Mouse (Mus musculus): ENCODE data around the gene Itm2c. TPM values are rescaled to one million over a fixed set of nuclear protein-coding genes. Genes with fewer than 3 reads are reported as not detected.

Gene Itm2c
- polyA plus RNA-seq, 1 experiment from 2014 or later: 163 TPM

DNA sequence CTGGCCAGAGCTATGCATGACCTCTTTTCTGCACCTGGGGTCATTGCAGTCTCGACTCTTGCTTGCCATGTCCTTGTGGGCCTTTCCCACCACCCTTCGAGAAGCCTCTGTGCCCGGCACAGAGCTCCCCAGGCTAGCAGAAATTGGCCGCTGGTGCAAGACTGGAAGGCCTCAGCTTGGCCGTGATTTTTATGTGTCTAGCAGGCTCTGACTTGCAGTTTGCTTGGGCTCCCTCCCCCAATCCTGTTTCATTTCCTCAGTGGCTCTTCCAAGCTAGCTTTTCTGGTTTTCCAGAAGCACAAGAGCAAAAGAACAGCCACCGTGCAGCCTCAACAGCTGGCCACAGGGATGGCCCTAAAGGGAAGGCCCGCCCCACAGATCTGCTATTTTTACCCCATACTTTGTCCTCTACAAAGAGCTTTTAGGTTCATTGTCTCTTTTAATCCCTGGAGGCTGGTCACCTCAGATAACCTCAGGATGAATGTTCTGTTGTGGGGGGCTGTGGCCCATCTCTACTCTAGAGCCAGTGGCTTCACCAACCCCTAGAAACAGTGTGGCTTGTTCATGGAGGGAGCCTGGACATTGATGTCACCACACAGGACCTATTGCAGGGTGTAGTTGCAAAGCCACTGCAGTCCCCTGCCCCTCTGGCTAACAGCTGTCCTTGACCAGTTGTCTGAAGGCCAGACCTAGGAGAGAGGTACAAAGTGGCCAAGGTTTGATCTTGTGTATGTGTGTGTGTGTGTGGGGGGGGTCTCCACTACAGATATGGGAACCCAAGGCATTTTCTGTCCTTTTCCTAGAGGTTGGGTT is 6.6 kb downstream of the Itm2c start:
- no peak overlapping the region for H3K4me2 ChIP-seq (replicated peaks)
- H3K4me3 ChIP-seq: no peak overlapping the region
- 67% methylated on average over 7 of the region's 7 CpGs for WGBS
- peaks cover 27% of the 10 kb centered on the region for H3K36me3 ChIP-seq
- no peak overlapping the region for H3K27ac ChIP-seq (replicated peaks)
- peaks cover 69% of the 10 kb centered on the region for H3K4me1 ChIP-seq
- no peak overlapping the region for H3K9ac ChIP-seq (replicated peaks)
- H3K9me3 ChIP-seq: no peaks in the 10 kb centered on the region
- no peak for ATAC-seq (ENCODE audit: low FRiP score, low read depth)
- no peaks in the 10 kb centered on the region for H3K27me3 ChIP-seq

DNA sequence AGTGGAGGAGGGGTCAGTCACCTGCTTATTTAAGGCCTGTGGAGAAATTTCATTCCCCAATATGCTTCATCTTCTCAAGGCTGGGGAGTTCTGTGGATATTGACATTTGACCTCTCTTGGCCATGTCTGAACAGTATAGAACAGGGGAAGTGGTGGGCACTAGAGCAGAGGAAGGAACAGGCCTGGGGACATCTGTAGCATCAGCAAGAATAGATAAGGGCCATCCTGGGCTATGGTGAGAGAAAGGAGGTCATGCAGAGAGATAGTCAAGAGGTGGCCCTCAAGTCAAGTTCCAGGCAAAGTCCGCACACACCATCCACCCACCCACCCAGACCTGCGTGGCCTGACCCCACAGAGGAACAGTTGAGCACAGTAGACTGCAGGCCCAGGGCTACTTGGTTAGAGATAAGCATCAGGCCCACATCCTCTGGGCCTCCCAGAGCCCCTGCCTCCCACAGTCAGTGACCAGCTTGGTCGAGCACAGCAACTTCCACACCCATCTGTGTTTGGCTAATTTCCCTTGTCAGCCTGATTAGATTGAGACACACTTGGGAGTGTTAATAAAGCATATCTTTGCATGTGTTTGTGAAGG is 7.5 kb downstream of the Itm2c start:
- Histone ChIP-seq H3K4me1 (peaks cover 60% of the 10 kb centered on the region), H3K27ac (replicated peaks) (peak overlapping the region; percentile 39), H3K9ac (replicated peaks) (no peak overlapping the region), H3K4me2 (replicated peaks) (no peak overlapping the region), H3K4me3 (no peak overlapping the region), H3K36me3 (peaks cover 35% of the 10 kb centered on the region), H3K9me3 (no peaks in the 10 kb centered on the region), H3K27me3 (no peaks in the 10 kb centered on the region)
- WGBS: 79% methylated on average over 3 of the region's 3 CpGs
- ATAC-seq (ENCODE audit: low FRiP score, low read depth): peak; percentile 47

- peak overlapping the region; percentile 39 for H3K27ac ChIP-seq (replicated peaks)
- H3K4me3 ChIP-seq: no peak overlapping the region
- H3K9me3 ChIP-seq: no peaks in the 10 kb centered on the region
- H3K27me3 ChIP-seq: no peaks in the 10 kb centered on the region
- H3K9ac ChIP-seq (replicated peaks): no peak overlapping the region
- H3K4me1 ChIP-seq: peaks cover 55% of the 10 kb centered on the region
- peak; percentile 64 for ATAC-seq (ENCODE audit: low FRiP score, low read depth)
- peaks cover 41% of the 10 kb centered on the region for H3K36me3 ChIP-seq
- no peak overlapping the region for H3K4me2 ChIP-seq (replicated peaks)
- WGBS: 54% methylated on average over 7 of the region's 7 CpGs
These were observed 8.1 kb downstream of the Itm2c start for GRCm38 (mm10) chr1:85902108-85902561.

- no peaks in the 10 kb centered on the region for H3K27me3 ChIP-seq
- H3K36me3 ChIP-seq: peaks cover 61% of the 10 kb centered on the region
- H3K4me2 ChIP-seq (replicated peaks): no peak overlapping the region
- 93% methylated on average over 12 of the region's 12 CpGs for WGBS
- no peaks in the 10 kb centered on the region for H3K9me3 ChIP-seq
- no peak overlapping the region for H3K9ac ChIP-seq (replicated peaks)
- no peak overlapping the region for H3K27ac ChIP-seq (replicated peaks)
- peaks cover 9% of the 10 kb centered on the region for H3K4me1 ChIP-seq
- no peak for ATAC-seq (ENCODE audit: low FRiP score, low read depth)
- H3K4me3 ChIP-seq: no peak overlapping the region
These were observed 12.8 kb downstream of the Itm2c start for GRCm38 (mm10) chr1:85906892-85907291.

- Histone ChIP-seq H3K27me3 (no peaks in the 10 kb centered on the region), H3K36me3 (peaks cover 50% of the 10 kb centered on the region), H3K27ac (replicated peaks) (peak overlapping the region; percentile 8; the same call in 1 of the 2 replicates), H3K4me2 (replicated peaks) (no peak overlapping the region), H3K4me1 (no peaks in the 10 kb centered on the region), H3K9me3 (no peaks in the 10 kb centered on the region), H3K9ac (replicated peaks) (no peak overlapping the region), H3K4me3 (no peak overlapping the region)
- 69% methylated on average over 13 of the region's 13 CpGs for WGBS
- ATAC-seq (ENCODE audit: low FRiP score, low read depth): 0 out of 2 replicates have a peak, but pooled peaks have one; percentile 45
These were observed 14.9 kb downstream of the Itm2c start for GRCm38 (mm10) chr1:85908754-85909590.

- no peak overlapping the region for H3K4me3 ChIP-seq
- H3K9me3 ChIP-seq: no peaks in the 10 kb centered on the region
- no peak overlapping the region for H3K27ac ChIP-seq (replicated peaks)
- WGBS: 95% methylated on average over 7 of the region's 7 CpGs
- no peak for ATAC-seq (ENCODE audit: low FRiP score, low read depth)
- H3K4me2 ChIP-seq (replicated peaks): no peak overlapping the region
- H3K36me3 ChIP-seq: peaks cover 9% of the 10 kb centered on the region
- H3K9ac ChIP-seq (replicated peaks): no peak overlapping the region
- H3K27me3 ChIP-seq: 0 out of 2 replicates have a peak, but pooled peaks cover 2% of the 10 kb centered on the region
- H3K4me1 ChIP-seq: peaks cover 21% of the 10 kb centered on the region
These were observed 19.1 kb downstream of the Itm2c start for GRCm38 (mm10) chr1:85913078-85913755.

- H3K4me2 ChIP-seq (replicated peaks): no peak overlapping the region
- H3K9me3 ChIP-seq: no peaks in the 10 kb centered on the region
- no peak for ATAC-seq (ENCODE audit: low FRiP score, low read depth)
- H3K4me3 ChIP-seq: no peak overlapping the region
- H3K27ac ChIP-seq (replicated peaks): no peak overlapping the region
- no peaks in the 10 kb centered on the region for H3K36me3 ChIP-seq
- H3K27me3 ChIP-seq: peaks cover 20% of the 10 kb centered on the region
- no peak overlapping the region for H3K9ac ChIP-seq (replicated peaks)
- peaks cover 21% of the 10 kb centered on the region for H3K4me1 ChIP-seq
These were observed 21.8 kb downstream of the Itm2c start for GRCm38 (mm10) chr1:85915890-85916289.

- WGBS: 12% methylated on average over 4 of the region's 4 CpGs
- peak; percentile 89 for ATAC-seq (ENCODE audit: low FRiP score, low read depth)
- H3K4me2 ChIP-seq (replicated peaks): peak overlapping the region; percentile 4
These were observed 22.9 kb downstream of the Itm2c start for GRCm38 (mm10) chr1:85916830-85917450.

GRCm38 (mm10) chr1:85919621-85920020 is 25.5 kb downstream of the Itm2c start:
- Histone ChIP-seq H3K36me3 (no peaks in the 10 kb centered on the region), H3K4me3 (no peak overlapping the region), H3K4me2 (replicated peaks) (no peak overlapping the region), H3K27ac (replicated peaks) (no peak overlapping the region), H3K27me3 (peaks cover 20% of the 10 kb centered on the region), H3K4me1 (peaks cover 35% of the 10 kb centered on the region), H3K9me3 (no peaks in the 10 kb centered on the region), H3K9ac (replicated peaks) (no peak overlapping the region)
- no peak for ATAC-seq (ENCODE audit: low FRiP score, low read depth)
- 92% methylated on average over 7 of the region's 7 CpGs for WGBS

More at GRCm38 (mm10) chr1:85916830-85917450, 22.9 kb downstream of the Itm2c start:
- Histone ChIP-seq H3K4me3 (no peak overlapping the region), H3K27me3 (peaks cover 20% of the 10 kb centered on the region), H3K27ac (replicated peaks) (peak overlapping the region; percentile 73), H3K36me3 (no peaks in the 10 kb centered on the region), H3K9ac (replicated peaks) (no peak overlapping the region), H3K4me1 (peaks cover 25% of the 10 kb centered on the region), H3K9me3 (no peaks in the 10 kb centered on the region)

GRCm38 (mm10) chr1:85921725-85922124 is 27.6 kb downstream of the Itm2c start:
- no peak overlapping the region for H3K27ac ChIP-seq (replicated peaks)
- H3K27me3 ChIP-seq: peaks cover 20% of the 10 kb centered on the region
- no peak overlapping the region for H3K9ac ChIP-seq (replicated peaks)
- no peak for ATAC-seq (ENCODE audit: low FRiP score, low read depth)
- H3K9me3 ChIP-seq: no peaks in the 10 kb centered on the region
- no peaks in the 10 kb centered on the region for H3K36me3 ChIP-seq
- WGBS: 85% methylated on average over 7 of the region's 7 CpGs
- H3K4me2 ChIP-seq (replicated peaks): no peak overlapping the region
- H3K4me3 ChIP-seq: no peak overlapping the region
- peaks cover 28% of the 10 kb centered on the region for H3K4me1 ChIP-seq

Measured in midbrain, embryonic 12.5 days (tissue).